Mouse (Mus musculus): ENCODE measurements at regions not wholly inside any gene's neighbourhood (a gene's known extent, or its start where the extent isn't known, plus 50 kb on each side); places are given as distances from the start of the nearest gene placed in this dataset.
A peak's percentile ranks its signal among the peaks of the same experiment; 100 is the strongest.

- Histone ChIP-seq H3K9me3 (replicated peaks; ENCODE audit: control insufficient read depth, low read length) (no peaks in the 10 kb centered on the region), H3K4me1 (ENCODE audit: control insufficient read depth, insufficient read depth, low read length) (no peaks in the 10 kb centered on the region), H3K4me2 (ENCODE audit: low read depth, low read length) (peak overlapping the region; percentile 28; the same call in 1 of the 2 replicates), H3K27me3 (ENCODE audit: control insufficient read depth, insufficient read depth, low read length) (no peaks in the 10 kb centered on the region), H3K9ac (ENCODE audit: low read length) (no peak overlapping the region), H3K27ac (ENCODE audit: low read length) (no peak overlapping the region), H3K4me3 (replicated peaks; ENCODE audit: low read length) (no peak overlapping the region), H3K36me3 (ENCODE audit: control insufficient read depth, insufficient read depth, low read length) (no peaks in the 10 kb centered on the region)
- 29% methylated on average over 11 of the region's 11 CpGs for WGBS
- peak; percentile 53; the same call in 1 of the 2 replicates for ATAC-seq (ENCODE audit: insufficient read depth, low FRiP score)
Observed at GRCm38 (mm10) chr6:139248920-139249547, 252.7 kb downstream of the Rergl start.

GRCm38 (mm10) chr6:139226127-139226526 is 275.6 kb downstream of the Rergl start:
- Histone ChIP-seq H3K9ac (ENCODE audit: low read length) (no peak overlapping the region), H3K4me1 (ENCODE audit: control insufficient read depth, insufficient read depth, low read length) (no peaks in the 10 kb centered on the region), H3K4me3 (replicated peaks; ENCODE audit: low read length) (no peak overlapping the region), H3K27ac (ENCODE audit: low read length) (no peak overlapping the region), H3K36me3 (ENCODE audit: control insufficient read depth, insufficient read depth, low read length) (no peaks in the 10 kb centered on the region), H3K9me3 (replicated peaks; ENCODE audit: control insufficient read depth, low read length) (no peaks in the 10 kb centered on the region), H3K27me3 (ENCODE audit: control insufficient read depth, insufficient read depth, low read length) (no peaks in the 10 kb centered on the region), H3K4me2 (ENCODE audit: low read depth, low read length) (no peak overlapping the region)
- 84% methylated on average over 1 of the region's 1 CpGs for WGBS
- ATAC-seq (ENCODE audit: insufficient read depth, low FRiP score), result no peak

- 63% methylated on average over 3 of the region's 3 CpGs for WGBS
- ATAC-seq (ENCODE audit: insufficient read depth, low FRiP score), result no peak
Observed at GRCm38 (mm10) chr6:139214488-139214887, 287.3 kb downstream of the Rergl start.

GRCm38 (mm10) chr6:139210256-139210655 is 291.5 kb downstream of the Rergl start:
- WGBS, result 72% methylated on average over 2 of the region's 2 CpGs
- H3K4me3 ChIP-seq (replicated peaks; ENCODE audit: low read length), result no peak overlapping the region

More at GRCm38 (mm10) chr6:139214488-139214887, 287.3 kb downstream of the Rergl start:
- Histone ChIP-seq H3K9me3 (replicated peaks; ENCODE audit: control insufficient read depth, low read length) (no peaks in the 10 kb centered on the region), H3K36me3 (ENCODE audit: control insufficient read depth, insufficient read depth, low read length) (no peaks in the 10 kb centered on the region), H3K4me1 (ENCODE audit: control insufficient read depth, insufficient read depth, low read length) (no peaks in the 10 kb centered on the region), H3K4me3 (replicated peaks; ENCODE audit: low read length) (no peak overlapping the region), H3K4me2 (ENCODE audit: low read depth, low read length) (no peak overlapping the region), H3K27ac (ENCODE audit: low read length) (no peak overlapping the region), H3K27me3 (ENCODE audit: control insufficient read depth, insufficient read depth, low read length) (no peaks in the 10 kb centered on the region), H3K9ac (ENCODE audit: low read length) (no peak overlapping the region)

GRCm38 (mm10) chr6:139198601-139199000 is 303.2 kb downstream of the Rergl start:
- Histone ChIP-seq H3K4me3 (replicated peaks; ENCODE audit: low read length) (no peak overlapping the region), H3K4me2 (ENCODE audit: low read depth, low read length) (no peak overlapping the region), H3K9ac (ENCODE audit: low read length) (no peak overlapping the region), H3K27ac (ENCODE audit: low read length) (no peak overlapping the region), H3K36me3 (ENCODE audit: control insufficient read depth, insufficient read depth, low read length) (no peaks in the 10 kb centered on the region), H3K9me3 (replicated peaks; ENCODE audit: control insufficient read depth, low read length) (no peaks in the 10 kb centered on the region), H3K4me1 (ENCODE audit: control insufficient read depth, insufficient read depth, low read length) (no peaks in the 10 kb centered on the region), H3K27me3 (ENCODE audit: control insufficient read depth, insufficient read depth, low read length) (no peaks in the 10 kb centered on the region)
- no peak for ATAC-seq (ENCODE audit: insufficient read depth, low FRiP score)
- WGBS, result 87% methylated on average over 4 of the region's 4 CpGs

More at GRCm38 (mm10) chr6:139210256-139210655, 291.5 kb downstream of the Rergl start:
- no peak overlapping the region for H3K4me2 ChIP-seq (ENCODE audit: low read depth, low read length)
- H3K27me3 ChIP-seq (ENCODE audit: control insufficient read depth, insufficient read depth, low read length), result no peaks in the 10 kb centered on the region
- H3K9ac ChIP-seq (ENCODE audit: low read length), result no peak overlapping the region
- ATAC-seq (ENCODE audit: insufficient read depth, low FRiP score), result no peak
- no peaks in the 10 kb centered on the region for H3K36me3 ChIP-seq (ENCODE audit: control insufficient read depth, insufficient read depth, low read length)
- no peaks in the 10 kb centered on the region for H3K4me1 ChIP-seq (ENCODE audit: control insufficient read depth, insufficient read depth, low read length)
- no peaks in the 10 kb centered on the region for H3K9me3 ChIP-seq (replicated peaks; ENCODE audit: control insufficient read depth, low read length)
- H3K27ac ChIP-seq (ENCODE audit: low read length), result no peak overlapping the region

- H3K27ac ChIP-seq (ENCODE audit: low read length), result no peak overlapping the region
- no peaks in the 10 kb centered on the region for H3K36me3 ChIP-seq (ENCODE audit: control insufficient read depth, insufficient read depth, low read length)
- ATAC-seq (ENCODE audit: insufficient read depth, low FRiP score), result no peak
- no peak overlapping the region for H3K4me3 ChIP-seq (replicated peaks; ENCODE audit: low read length)
- H3K9ac ChIP-seq (ENCODE audit: low read length), result no peak overlapping the region
- H3K9me3 ChIP-seq (replicated peaks; ENCODE audit: control insufficient read depth, low read length), result no peaks in the 10 kb centered on the region
- H3K4me1 ChIP-seq (ENCODE audit: control insufficient read depth, insufficient read depth, low read length), result no peaks in the 10 kb centered on the region
- H3K27me3 ChIP-seq (ENCODE audit: control insufficient read depth, insufficient read depth, low read length), result no peaks in the 10 kb centered on the region
- no peak overlapping the region for H3K4me2 ChIP-seq (ENCODE audit: low read depth, low read length)
- 58% methylated on average over 8 of the region's 8 CpGs for WGBS
Observed at GRCm38 (mm10) chr6:139186431-139186830, 315.3 kb downstream of the Rergl start.

GRCm38 (mm10) chr6:139160352-139160751 is 341.4 kb downstream of the Rergl start:
- no peak overlapping the region for H3K4me2 ChIP-seq (ENCODE audit: low read depth, low read length)
- no peaks in the 10 kb centered on the region for H3K4me1 ChIP-seq (ENCODE audit: control insufficient read depth, insufficient read depth, low read length)
- no peak overlapping the region for H3K27ac ChIP-seq (ENCODE audit: low read length)
- no peak overlapping the region for H3K9ac ChIP-seq (ENCODE audit: low read length)
- H3K36me3 ChIP-seq (ENCODE audit: control insufficient read depth, insufficient read depth, low read length), result no peaks in the 10 kb centered on the region
- H3K27me3 ChIP-seq (ENCODE audit: control insufficient read depth, insufficient read depth, low read length), result no peaks in the 10 kb centered on the region
- H3K4me3 ChIP-seq (replicated peaks; ENCODE audit: low read length), result no peak overlapping the region
- WGBS, result 87% methylated on average over 6 of the region's 6 CpGs
- ATAC-seq (ENCODE audit: insufficient read depth, low FRiP score), result no peak
- no peaks in the 10 kb centered on the region for H3K9me3 ChIP-seq (replicated peaks; ENCODE audit: control insufficient read depth, low read length)

GRCm38 (mm10) chr6:139159741-139160140 is 342.0 kb downstream of the Rergl start:
- no peak for ATAC-seq (ENCODE audit: insufficient read depth, low FRiP score)
- Histone ChIP-seq H3K9me3 (replicated peaks; ENCODE audit: control insufficient read depth, low read length) (no peaks in the 10 kb centered on the region), H3K27ac (ENCODE audit: low read length) (no peak overlapping the region), H3K4me2 (ENCODE audit: low read depth, low read length) (no peak overlapping the region), H3K9ac (ENCODE audit: low read length) (no peak overlapping the region), H3K36me3 (ENCODE audit: control insufficient read depth, insufficient read depth, low read length) (no peaks in the 10 kb centered on the region), H3K4me3 (replicated peaks; ENCODE audit: low read length) (no peak overlapping the region), H3K4me1 (ENCODE audit: control insufficient read depth, insufficient read depth, low read length) (no peaks in the 10 kb centered on the region), H3K27me3 (ENCODE audit: control insufficient read depth, insufficient read depth, low read length) (no peaks in the 10 kb centered on the region)
- WGBS, result 72% methylated on average over 4 of the region's 4 CpGs

GRCm38 (mm10) chr6:139154802-139155201 is 347.0 kb downstream of the Rergl start:
- Histone ChIP-seq H3K27ac (ENCODE audit: low read length) (no peak overlapping the region), H3K9ac (ENCODE audit: low read length) (no peak overlapping the region), H3K4me3 (replicated peaks; ENCODE audit: low read length) (no peak overlapping the region), H3K36me3 (ENCODE audit: control insufficient read depth, insufficient read depth, low read length) (no peaks in the 10 kb centered on the region), H3K4me2 (ENCODE audit: low read depth, low read length) (no peak overlapping the region), H3K27me3 (ENCODE audit: control insufficient read depth, insufficient read depth, low read length) (no peaks in the 10 kb centered on the region), H3K9me3 (replicated peaks; ENCODE audit: control insufficient read depth, low read length) (no peaks in the 10 kb centered on the region), H3K4me1 (ENCODE audit: control insufficient read depth, insufficient read depth, low read length) (no peaks in the 10 kb centered on the region)
- 82% methylated on average over 1 of the region's 1 CpGs for WGBS
- no peak for ATAC-seq (ENCODE audit: insufficient read depth, low FRiP score)
